Mouse (Mus musculus): Measurements from ENCODE around the gene Slc25a28.

Gene Slc25a28

DNA sequence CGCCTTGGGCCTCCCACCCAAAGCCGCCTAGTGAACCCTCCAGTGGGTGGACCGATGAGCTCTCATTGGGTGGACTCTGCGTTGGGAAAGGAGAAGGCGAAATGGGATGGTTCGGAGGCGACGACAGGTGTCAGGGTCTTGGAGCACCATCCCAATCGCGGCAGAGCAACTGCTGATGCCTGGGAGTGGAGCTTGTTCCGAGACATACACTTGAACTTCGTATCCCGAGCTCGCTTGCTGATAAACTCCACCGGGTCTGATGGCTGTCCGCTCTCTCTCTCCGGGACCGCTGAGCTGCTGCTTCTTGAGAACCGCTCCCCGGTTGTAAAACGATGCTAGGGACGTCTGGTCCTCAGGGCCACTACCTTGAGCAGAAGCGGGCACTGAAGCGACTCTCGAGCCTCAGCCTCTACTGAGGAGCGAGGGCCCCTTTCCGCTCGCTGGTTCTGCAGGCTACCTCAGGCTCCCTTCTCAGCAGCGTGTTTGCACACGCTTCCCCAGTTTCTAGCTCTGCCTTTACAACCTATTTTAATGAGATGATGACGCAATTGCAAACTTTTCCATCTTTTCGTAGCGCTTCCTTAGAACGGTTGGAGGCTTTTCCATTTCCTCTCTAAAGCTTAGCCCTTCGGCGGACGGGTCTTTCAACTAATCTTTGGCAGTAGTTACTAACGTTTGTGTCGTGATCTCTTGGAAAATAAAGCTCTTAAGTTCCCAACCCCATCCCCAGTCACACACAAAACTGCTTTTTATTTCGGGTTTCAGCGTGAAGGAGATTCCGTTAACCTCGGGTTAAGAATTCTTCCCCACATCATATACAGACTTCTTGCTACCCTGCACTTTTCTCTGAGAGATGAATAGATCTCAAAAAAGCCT, 1.1 kb upstream of the Slc25a28 start:
- peak in 1 of 2 experiments; percentile 46 for DNase-seq (ENCODE audit: low spot score in 2 of 2)

- DNase-seq (ENCODE audit: low spot score in 2 of 2) = peak in 1 of 2 experiments; percentile 51
These were observed 378 bp downstream of the Slc25a28 start for GRCm38 (mm10) chr19:43674316-43674689.

- DNase-seq (ENCODE audit: low spot score in 2 of 2) = no peak
These were observed 967 bp downstream of the Slc25a28 start for GRCm38 (mm10) chr19:43673513-43674315.

GRCm38 (mm10) chr19:43671054-43671453, 3.6 kb downstream of the Slc25a28 start:
- no peak for DNase-seq (ENCODE audit: low spot score in 2 of 2)

DNA sequence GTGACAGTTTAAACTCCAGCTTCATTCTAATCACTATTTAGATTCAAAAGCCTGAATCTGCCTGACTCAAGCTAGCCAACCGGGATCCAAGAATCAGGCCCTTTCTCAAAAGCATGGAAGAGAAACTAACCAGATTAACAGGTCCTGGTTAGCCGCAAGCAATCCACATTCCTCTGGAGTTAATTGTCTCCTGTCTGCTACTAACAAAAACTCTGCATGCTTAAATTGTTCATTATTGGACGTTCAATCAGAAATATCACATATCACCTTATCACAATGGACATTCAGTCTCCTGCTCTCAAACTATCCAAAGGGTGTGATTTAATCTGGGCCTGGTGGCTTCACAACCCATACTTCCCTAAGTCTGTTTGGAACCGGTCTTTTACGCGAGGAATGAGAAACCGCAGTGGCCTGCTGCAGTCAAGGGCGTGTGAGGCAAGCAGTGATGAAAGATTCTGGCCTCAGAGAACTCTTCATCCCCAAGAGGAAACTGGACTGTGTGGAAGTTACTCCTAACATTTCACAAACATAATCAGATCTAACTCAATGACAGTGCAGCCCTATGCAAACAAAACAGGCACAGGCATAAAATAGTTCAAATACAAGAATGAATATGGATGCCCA, 5.4 kb downstream of the Slc25a28 start:
- DNase-seq (ENCODE audit: low spot score in 2 of 2) = no peak

DNA sequence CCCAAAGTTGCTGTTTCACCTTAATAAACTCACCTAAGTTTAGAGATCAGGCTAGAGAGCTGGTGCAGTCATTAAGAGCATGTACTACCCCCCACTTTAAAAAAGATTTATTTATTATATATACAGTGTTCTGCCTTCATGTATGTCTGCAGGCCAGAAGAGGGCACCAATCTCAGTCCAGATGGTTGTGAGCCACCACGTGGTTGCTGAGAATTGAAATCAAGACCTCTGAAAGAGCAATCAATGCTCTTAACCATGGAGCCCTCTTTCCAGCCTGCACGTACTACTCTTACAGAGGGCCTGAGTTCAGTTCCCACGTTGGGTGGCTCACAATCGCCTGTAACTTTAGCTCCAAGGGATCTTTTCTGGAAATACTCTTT, 7.3 kb downstream of the Slc25a28 start:
- no peak for DNase-seq (ENCODE audit: low spot score in 2 of 2)

DNA sequence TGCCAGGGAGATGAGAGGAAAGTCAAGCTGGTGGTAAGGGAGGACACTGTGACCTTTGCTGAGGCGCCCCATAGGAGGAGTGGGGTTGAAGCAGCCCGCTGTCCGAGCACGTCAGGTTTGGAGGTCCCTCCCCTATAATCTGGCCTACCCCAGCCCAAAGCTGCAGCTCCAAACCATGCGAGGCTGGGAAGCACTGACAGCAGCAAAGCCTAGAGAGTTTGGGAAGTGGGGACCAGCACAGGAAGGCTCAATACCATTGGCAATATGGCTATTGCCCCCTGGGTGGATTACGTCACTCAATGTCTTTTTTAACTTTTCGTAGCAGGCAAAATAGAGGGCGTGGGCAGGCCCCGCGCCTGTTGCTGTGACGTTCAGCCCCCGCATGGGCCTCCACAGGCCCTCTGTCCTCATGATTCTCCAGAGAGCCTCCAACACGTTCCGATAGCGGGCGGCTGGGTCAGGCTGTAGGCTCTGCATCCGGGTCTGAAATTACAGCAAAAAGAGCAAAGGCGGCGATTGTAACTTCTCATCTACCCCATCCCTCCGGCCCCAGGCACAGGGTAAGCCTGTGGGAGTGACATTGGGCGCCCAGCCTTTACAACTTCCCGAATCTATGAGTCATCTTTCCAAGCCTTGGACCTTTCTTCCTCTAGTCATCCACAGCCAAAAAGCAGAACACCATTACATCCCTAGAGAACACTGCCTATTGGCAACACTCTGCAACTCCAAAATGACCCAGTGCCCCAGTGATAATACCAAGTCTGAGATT, 7.8 kb downstream of the Slc25a28 start:
- no peak for DNase-seq (ENCODE audit: low spot score in 2 of 2)

GRCm38 (mm10) chr19:43665441-43666048, 9.1 kb downstream of the Slc25a28 start:
- peak in 1 of 2 experiments; percentile 62 for DNase-seq (ENCODE audit: low spot score in 2 of 2)

- DNase-seq (ENCODE audit: low spot score in 2 of 2) = no peak
These were observed 11.2 kb downstream of the Slc25a28 start for GRCm38 (mm10) chr19:43663471-43663870.

GRCm38 (mm10) chr19:43662176-43662967, 12.3 kb downstream of the Slc25a28 start:
- no peak for DNase-seq (ENCODE audit: low spot score in 2 of 2)

DNA sequence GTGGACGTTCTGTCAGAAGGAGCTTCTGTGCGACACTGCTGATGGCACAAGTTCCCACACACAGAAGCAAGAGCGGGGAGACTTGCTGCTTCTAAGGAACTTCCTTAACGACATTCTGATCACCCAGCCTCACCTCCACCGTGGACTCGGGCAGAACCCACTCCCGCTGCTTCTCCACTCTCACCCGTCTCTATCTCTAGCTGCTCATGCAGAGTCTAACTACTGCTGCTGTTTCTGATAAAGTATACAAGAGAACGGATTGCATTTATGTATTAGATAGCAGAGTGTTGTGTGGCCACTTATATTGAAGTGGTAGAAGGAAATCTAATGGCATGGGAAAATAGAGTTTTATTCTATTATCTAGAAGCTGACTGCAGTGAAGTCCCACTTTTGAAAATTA, 13.9 kb downstream of the Slc25a28 start:
- no peak for DNase-seq (ENCODE audit: low spot score in 2 of 2)

GRCm38 (mm10) chr19:43659632-43660031, 15.0 kb downstream of the Slc25a28 start:
- DNase-seq (ENCODE audit: low spot score in 2 of 2) = no peak

DNA sequence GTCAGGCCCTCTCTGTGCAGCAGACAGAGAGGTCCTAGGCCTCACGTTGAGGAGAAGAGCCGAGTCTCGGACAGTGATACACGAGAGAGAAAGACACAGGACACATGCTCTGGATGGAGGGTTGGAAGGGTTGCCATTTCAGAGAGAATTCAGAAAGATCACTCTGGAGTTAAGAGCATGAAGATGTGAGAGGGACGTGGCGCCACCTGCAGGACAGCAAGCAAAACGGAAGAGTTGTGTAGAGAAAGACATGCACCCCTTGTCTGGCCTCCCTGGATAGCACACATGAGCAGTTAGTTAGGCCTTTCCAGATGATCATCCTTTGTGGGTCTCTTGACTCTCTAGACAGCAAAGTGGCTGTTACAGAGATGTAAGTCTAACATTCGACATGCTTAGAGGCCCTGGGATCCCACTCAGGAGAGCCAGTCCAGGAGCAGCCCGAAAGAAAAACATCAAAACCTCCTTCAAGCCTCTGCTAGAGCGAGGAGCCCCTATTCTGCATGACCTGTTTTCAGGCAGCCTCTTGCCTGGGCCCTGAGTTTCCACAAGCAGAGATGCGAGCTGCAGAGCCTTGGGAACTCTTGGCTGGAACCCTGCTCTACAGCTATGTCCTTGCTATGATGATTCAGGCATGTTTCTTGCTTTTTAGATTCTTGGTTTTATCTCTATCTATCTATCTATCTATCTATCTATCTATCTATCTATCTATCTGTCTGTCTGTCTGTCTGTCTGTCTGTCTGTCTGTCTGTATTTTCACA, 18.8 kb downstream of the Slc25a28 start:
- peak in 1 of 2 experiments; percentile 44 for DNase-seq (ENCODE audit: low spot score in 2 of 2)

DNA sequence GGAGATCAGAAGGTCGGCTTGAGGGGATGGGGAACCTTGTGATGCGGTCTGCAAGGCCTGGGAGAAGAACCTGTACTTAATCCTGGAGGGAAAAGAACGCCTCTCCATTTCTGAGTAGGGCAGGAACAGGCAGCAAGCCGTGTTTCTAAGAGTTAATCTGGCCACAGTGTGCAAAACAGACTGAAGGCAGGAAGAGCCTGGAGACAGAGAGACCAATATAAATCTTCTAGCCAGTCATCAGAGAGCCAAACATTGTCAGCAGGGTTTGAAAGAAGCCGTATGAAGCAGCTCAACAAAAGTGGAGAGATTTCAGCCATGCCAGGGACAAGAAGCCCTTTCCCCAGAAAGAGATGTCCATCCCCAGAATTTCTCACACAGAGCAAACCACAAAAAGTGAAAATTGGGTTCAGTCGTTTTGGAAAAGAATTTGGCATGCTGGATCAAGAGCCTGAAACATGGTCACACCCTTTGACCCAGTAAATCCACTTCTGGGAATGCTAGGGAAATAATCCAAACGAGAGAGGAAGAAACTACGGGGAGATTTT, 23.4 kb downstream of the Slc25a28 start:
- DNase-seq (ENCODE audit: low spot score in 2 of 2) = no peak

DNA sequence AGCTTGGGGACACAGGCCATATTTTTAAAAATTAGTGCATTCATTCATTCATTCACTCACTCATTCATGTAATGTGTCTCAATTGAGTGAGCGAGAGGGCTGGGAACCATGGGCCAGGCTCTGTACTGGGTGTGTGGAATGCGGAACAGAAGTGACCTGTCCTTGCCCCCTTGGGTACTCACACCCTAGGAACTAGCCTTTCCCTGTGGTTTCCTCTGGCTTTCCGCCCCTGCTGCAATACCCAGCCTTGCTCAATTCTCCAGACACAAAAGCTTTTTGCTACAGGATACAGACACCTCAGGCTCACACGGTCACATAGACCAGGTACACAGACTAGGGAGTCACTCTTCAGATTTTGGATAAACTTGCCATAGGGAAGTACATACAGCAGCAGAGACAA, 26.3 kb downstream of the Slc25a28 start:
- DNase-seq (ENCODE audit: low spot score in 2 of 2) = no peak

- DNase-seq (ENCODE audit: low spot score in 2 of 2) = no peak
These were observed 27.4 kb downstream of the Slc25a28 start for GRCm38 (mm10) chr19:43647261-43647660.

DNA sequence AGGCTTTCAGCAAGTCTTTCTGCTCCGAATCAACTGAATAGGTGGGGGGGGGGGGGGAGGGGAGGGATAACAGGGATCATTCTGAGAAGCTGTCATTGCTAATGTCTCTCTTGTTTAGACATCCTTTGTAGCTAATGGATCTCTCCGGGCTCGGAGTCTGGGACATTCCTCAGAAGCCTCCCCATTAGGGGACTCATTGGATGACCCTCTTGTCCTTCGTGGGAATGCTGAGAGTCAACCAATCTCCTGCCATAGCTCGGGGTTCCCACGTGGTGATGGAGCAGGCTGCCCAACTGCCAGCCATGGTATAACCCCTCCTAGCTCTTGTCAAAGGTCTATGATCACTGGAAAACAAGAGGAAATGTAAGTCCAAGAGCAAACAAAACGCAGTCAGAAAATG, 27.8 kb downstream of the Slc25a28 start:
- no peak for DNase-seq (ENCODE audit: low spot score in 2 of 2)

DNA sequence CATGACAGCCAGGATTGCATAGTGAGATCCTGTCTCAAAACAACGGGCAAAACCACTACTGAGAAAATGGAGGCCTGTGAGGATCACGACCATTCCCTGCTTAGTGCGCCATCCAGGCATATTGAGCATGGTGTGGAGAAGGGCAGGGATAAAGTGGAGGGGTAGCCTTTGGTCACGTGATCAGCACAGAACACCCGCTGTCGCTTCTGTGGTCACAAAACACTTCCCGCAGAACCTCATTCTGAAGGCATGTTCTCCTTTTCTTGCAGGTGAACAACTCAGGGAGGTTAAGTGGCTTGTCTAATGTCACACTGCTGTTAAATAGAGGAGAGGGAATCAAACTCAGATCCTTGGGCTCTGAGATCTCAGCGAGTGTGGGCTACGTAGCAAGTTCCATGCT, 29.2 kb downstream of the Slc25a28 start:
- no peak for DNase-seq (ENCODE audit: low spot score in 2 of 2)

DNA sequence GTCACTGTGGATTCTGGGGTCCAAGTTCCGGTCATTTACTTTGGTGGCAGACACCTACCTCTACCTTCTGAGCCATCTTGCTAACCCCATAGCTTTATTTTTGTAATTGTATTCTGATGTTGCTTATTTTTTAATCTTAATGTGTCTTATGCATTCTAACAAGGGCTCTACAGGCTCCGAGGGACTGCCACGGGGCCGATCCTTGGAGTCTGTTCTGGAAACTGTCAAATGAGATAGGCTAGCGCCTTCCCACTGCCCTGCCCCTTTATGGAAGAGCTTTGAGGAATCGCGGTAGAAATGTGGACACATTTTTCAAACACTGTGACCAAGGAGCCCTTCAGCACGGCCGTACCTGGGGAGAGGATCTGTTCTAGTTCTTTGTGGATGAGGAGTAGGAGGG, 31.8 kb downstream of the Slc25a28 start:
- no peak for DNase-seq (ENCODE audit: low spot score in 2 of 2)
